Mouse (Mus musculus) liver, embryonic 13.5 days (tissue): ENCODE measurements around the gene March5. TPM values are rescaled to one million over a fixed set of nuclear protein-coding genes. Genes with fewer than 3 reads are reported as not detected.

Experiments used
- ATAC-seq: fragments of 200-750 bp; cut with Nextera tagmentation; 2 replicates; pipeline ENCODE4 v1.8.0; 2017; ENCODE audit warnings: low read depth, mild to moderate bottlenecking, moderate number of reproducible peaks, moderate library complexity
- DNase-seq: peaks from one replicate; pipeline ENCODE4 v3.0.0; 2022
- H3K27ac ChIP-seq: fragments of 300-500 bp; sonication (generic); 2 replicates; pipeline ENCODE4 v1.5.1; 2015; ENCODE audit warnings: moderate library complexity, mild to moderate bottlenecking, inconsistent platforms
- H3K27me3 ChIP-seq: fragments of 300-500 bp; sonication (generic); 2 replicates; pipeline ENCODE4 v1.6.1; 2015; ENCODE audit warnings: mild to moderate bottlenecking, inconsistent platforms
- H3K36me3 ChIP-seq: fragments of 300-500 bp; sonication (generic); 2 replicates; pipeline ENCODE4 v1.6.1; 2015; ENCODE audit warnings: mild to moderate bottlenecking, inconsistent platforms
- H3K4me1 ChIP-seq: fragments of 300-500 bp; sonication (generic); replicated peaks from 2 replicates; pipeline ENCODE4 v1.6.1; 2015; ENCODE audit warnings: inconsistent platforms
- H3K4me2 ChIP-seq: fragments of 300-500 bp; sonication (generic); 2 replicates; pipeline ENCODE4 v1.6.1; 2015; ENCODE audit warnings: inconsistent platforms, mild to moderate bottlenecking, moderate library complexity
- H3K4me3 ChIP-seq: fragments of 300-500 bp; sonication (generic); replicated peaks from 2 replicates; pipeline ENCODE4 v1.5.1; 2015; ENCODE audit warnings: mild to moderate bottlenecking, inconsistent platforms
- H3K9ac ChIP-seq: fragments of 300-500 bp; sonication (generic); 2 replicates; pipeline ENCODE4 v1.6.1; 2015; ENCODE audit warnings: mild to moderate bottlenecking, inconsistent platforms
- H3K9me3 ChIP-seq: fragments of 300-500 bp; sonication (generic); replicated peaks from 2 replicates; pipeline ENCODE4 v1.6.1; 2016; ENCODE audit warnings: inconsistent platforms
- WGBS: fragments of 180-500 bp; shearing (Covaris S2); methylation state at CpG from one replicate; pipeline ENCODE4 v1.1.7; 2015; ENCODE audit not compliant: insufficient replicate concordance; 5-methylcytosine and 5-hydroxymethylcytosine counted together
- polyA plus RNA-seq: library from polyadenylated mRNA; unstranded; fragments of >200 nt; fragmentation: Nextera tagmentation; extraction: Ambion mirVana; gene quantifications from 2 replicates; pipeline ENCODE4 v1.2.1, GENCODE M21; 2015

March5 gene
- polyA plus RNA-seq, 1 experiment from 2014 or later: 147 TPM

GRCm38 (mm10) chr19:37265333-37266103 lies 58.2 kb downstream of the March5 start:
- DNase-seq (peak; percentile 69), ATAC-seq (peak; percentile 68)
- no peaks in the 10 kb centered on the region; the same call in 1 of the 2 replicates for H3K27me3 ChIP-seq
- peaks cover 20% of the 10 kb centered on the region for H3K4me1 ChIP-seq
- no peak overlapping the region for H3K9ac ChIP-seq
- WGBS: 27% methylated on average over 10 of the region's 10 CpGs
- H3K9me3 ChIP-seq: no peaks in the 10 kb centered on the region
- peaks cover 22% of the 10 kb centered on the region for H3K36me3 ChIP-seq
- no peak overlapping the region for H3K4me3 ChIP-seq
- no peak overlapping the region for H3K27ac ChIP-seq
- H3K4me2 ChIP-seq: no peak overlapping the region

DNA sequence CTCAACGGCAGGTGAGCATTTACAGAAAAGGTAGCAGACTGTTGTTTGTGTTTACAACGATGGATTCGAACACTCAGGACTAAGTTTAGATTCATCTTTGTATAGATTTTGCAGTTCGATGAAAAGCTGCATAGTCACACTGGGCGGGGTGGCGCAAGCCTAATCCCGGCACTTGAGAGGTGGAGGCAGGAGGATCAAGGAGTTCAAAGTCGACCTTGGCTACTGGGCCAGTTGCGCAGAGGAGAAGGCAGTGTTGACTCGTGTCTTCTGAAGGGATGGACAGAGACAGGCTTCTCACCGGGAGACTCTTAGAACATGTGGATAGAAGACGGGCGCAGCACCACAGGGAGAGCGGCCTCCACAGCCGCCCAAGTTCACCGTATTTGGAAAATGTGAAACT lies 61.8 kb downstream of the March5 start:
- no peak for ATAC-seq
- 86% methylated on average over 16 of the region's 16 CpGs for WGBS

More for the DNA sequence above, 61.8 kb downstream of the March5 start:
- Histone ChIP-seq H3K27ac (no peak overlapping the region), H3K4me1 (peaks cover 11% of the 10 kb centered on the region), H3K4me3 (no peak overlapping the region), H3K9me3 (no peaks in the 10 kb centered on the region), H3K4me2 (no peak overlapping the region), H3K27me3 (no peaks in the 10 kb centered on the region), H3K36me3 (peaks cover 23% of the 10 kb centered on the region), H3K9ac (no peak overlapping the region)
- DNase-seq: no peak

Other genes starting within 250 kb of the March5 start
- gene Cpeb3, start 1.1 kb downstream of the March5 start, polyA plus RNA-seq: 1.7 and 1.9 TPM in 2 replicates
- gene Ide, start 130.3 kb downstream of the March5 start, polyA plus RNA-seq: 31.1 and 44.4 TPM in 2 replicates
- gene Kif11, start 168.9 kb downstream of the March5 start, polyA plus RNA-seq: 50.8 and 65.4 TPM in 2 replicates
- gene Hhex, start 227.3 kb downstream of the March5 start, polyA plus RNA-seq: 27.8 and 34.4 TPM in 2 replicates